Mouse (Mus musculus) MN1 (cell line): ENCODE data around the gene Lrrc63.

Experiments
- DNase-seq: peaks from one replicate; pipeline ENCODE4 v3.0.0-alpha.2; 2016; ENCODE audit warnings: low spot score

Gene Lrrc63

DNA sequence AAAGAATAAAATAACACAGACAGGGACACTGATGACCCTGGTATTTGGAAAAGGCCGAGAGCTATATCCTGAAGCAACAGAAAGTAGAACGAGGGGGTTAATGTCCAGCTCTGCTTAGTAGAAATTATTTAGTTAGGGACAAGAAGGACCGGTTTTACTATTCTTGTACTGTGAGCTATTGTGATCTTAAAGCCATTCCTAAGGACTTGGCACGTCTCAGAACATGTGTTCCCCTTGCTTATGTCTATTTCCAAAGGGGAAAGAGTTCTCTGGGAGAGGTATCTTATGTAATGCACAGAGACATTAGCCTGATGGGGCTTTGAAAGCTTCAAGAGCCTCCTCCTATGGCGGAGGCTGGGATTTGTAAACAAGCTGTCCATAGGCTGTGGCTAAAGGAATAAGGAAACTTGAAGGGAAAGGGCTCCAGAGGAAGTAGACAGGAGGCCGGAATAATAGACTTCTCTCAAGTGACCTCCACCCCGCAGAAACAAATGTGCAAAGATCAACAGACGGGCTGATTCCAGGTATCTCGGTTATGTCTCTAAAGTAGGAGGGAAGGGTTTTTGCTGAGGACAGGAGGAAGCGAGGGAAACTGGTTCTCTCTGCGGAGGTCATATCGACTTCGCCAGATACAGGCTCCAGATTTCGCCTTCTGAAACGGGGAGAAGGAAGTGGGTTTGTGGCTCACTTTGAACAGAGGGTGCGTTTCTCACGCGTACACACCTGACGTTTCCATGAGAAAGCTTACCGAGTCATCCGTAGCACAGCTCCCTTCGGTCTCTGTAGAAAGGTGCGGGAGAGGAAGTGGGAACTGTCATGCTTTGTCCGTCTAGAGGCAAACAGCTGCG is 5.7 kb upstream of the Lrrc63 start:
- DNase-seq: no peak

DNA sequence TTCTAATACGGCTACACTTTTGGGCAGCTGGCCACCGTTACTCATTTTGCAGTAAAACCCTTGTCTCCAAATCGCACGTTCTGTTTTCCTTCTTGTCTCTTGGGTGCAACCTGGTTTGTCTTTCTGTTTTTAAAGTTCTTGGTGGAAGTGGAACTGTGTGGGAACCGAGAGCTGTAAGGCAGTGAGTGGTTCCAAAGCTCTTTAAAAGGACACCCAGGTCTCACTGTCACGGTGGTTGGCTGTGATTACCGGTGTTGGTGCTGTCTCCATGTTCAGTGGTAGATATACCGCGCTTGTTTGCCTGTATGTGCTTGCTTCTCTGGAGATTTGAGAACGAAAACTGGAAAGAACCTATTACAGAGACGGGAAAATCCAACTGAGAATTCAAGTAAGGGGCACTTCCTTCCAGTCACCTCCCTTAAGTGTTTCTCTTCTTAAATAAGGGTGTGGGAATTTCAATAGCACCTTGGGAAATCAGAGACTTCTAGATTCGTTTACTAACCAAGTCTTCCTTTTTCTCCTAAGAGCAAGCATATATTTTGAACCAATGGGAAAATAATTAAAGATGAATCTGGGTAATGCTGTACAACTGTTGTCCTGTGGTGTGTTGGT is 749 bp upstream of the Lrrc63 start:
- no peak for DNase-seq

DNA sequence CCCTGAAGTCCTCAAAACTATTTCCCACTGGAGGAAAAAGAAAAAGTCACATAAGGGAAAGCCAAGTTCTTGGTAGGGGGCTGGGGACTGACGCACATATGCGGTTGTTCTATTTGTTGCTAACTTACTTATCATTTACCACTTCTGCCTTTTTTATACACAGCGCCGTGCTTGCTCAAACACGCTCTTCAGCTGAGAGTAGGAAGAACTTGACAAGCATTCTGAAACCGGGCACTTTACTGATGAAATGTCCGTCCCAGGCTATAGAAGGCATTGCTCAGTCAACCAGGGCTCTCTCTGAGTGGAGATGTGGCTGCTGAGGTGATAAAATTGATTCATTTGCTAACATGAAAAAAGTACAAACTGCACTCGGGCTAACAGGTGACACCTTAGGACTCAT is 9.0 kb downstream of the Lrrc63 start:
- DNase-seq: no peak

DNA sequence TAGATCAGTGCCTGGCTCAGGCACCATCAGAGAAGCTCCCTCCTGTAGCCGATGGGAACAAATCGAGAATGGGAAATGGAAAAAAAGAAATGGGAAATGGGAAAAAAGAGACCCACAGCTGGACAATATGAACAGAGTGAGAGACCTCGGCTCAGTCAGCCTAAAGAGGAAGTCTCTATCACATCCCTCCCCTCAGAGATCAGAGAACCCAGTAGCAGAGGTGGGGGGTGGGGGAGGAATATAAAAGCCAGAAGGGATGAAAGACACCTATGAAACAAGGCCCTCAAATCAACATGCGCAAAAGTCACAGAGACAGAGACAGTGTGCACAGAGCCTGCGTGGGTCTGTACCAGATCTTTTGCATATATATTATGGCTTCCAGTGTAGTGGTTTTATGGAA is 27.7 kb downstream of the Lrrc63 start:
- DNase-seq: no peak

DNA sequence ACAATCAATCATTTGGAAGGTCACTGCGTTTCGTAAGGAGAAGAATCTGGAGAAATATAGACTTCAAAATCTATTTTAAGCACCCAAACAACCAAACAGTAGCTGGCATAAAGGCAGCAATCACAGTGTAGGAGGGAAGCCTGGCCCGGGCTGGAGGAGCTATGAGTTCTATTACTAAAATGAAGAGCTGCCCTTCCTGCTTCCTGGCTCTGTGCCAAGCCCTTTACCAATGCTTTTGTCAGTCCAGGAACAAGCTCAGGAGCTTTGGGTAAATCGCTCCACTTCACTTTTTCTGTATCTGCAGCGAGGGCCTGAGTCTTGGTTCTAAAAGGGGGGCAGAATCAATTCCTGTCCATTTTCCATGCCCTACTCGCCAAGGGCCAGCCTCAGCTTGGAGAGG is 52.7 kb downstream of the Lrrc63 start:
- DNase-seq: no peak

DNA sequence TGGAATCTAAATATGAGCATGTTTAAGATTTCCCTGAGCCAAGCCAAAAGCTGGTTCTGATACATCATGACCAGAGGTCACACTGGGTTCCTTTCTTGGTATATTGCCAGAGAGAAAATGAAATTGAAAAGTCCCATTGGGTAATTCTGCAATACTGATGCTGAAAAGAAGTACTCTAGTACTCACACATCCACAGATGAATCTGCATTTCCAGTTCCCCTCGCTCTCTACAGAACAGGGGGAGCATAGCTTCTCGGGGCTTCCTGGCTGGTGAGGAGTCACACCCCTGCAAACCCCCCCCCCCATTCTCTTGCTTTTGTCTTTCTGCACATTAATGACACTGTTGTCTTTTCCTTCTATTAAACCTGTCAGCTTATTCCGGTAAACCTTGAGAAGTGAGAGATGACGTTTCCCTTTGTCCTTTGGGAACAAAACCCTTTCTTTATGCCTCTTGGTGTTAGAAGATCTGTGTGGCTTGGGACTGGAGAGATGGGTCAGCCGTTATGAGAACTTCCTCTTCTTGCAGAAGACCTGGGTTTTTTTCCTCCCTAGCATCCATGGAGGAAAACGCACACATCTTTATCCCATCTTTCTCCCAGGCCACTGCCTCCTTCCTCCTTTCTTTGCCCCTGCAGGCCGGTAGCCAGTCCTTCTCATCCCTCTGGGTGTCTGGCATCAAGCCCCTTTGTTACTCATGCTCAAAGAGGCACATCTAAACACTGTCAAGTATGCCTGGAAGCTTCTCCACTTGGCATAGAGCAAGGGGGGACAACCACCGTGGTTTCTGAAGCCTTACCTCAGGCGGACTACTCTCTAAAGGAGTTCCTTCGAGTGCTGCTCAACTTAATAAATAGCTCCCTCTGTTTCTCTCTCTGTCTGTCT is 55.1 kb downstream of the Lrrc63 start:
- DNase-seq: no peak

DNA sequence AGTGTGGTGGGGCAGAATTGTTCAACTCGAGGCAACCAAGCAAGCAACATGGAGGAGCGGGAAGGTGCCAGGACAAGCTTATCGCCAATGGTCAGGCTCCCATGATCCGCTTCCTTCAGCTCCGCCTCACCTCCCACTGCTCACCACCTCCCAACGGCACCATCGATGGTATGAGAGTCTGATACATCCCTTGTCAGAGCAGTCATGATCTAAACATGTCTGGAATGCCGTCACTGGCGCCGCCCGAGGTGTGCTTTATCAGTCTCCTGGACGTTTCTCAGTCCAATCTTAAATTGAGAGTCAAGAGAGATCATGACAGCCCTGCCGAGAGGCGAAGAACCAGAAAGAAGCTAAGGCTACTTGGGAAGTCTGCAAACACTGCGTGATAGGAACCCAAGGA is 59.6 kb downstream of the Lrrc63 start:
- DNase-seq: no peak

DNA sequence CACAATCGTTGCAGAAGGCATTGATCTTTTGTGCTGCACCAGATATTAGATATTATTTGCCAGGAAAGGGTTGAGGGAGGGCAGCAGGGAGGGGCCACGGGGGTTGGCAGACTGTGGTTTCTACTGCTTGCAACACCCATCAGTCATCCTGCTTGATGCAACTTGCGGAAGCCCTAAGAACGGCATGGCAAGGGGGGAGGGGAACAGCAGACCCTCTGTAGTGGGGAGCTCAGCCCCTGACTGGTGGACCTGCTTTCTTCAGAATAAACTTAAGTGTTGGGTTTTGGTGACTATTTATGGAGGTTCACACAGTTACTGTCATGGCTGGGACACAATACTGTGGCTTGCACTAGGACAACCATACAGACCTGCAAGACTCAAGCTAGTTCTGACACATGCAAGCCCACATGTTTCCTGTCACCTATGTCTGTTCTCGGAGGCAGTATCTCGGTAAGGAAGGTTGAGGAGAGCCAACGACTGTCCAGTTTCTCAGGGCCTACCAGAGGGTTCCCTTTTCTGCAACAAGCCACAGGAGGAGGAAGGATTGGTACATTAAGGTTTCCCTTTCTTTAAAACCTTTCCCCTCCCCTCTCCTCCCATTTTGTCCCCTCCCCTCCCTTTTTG is 61.2 kb downstream of the Lrrc63 start:
- DNase-seq: no peak

DNA sequence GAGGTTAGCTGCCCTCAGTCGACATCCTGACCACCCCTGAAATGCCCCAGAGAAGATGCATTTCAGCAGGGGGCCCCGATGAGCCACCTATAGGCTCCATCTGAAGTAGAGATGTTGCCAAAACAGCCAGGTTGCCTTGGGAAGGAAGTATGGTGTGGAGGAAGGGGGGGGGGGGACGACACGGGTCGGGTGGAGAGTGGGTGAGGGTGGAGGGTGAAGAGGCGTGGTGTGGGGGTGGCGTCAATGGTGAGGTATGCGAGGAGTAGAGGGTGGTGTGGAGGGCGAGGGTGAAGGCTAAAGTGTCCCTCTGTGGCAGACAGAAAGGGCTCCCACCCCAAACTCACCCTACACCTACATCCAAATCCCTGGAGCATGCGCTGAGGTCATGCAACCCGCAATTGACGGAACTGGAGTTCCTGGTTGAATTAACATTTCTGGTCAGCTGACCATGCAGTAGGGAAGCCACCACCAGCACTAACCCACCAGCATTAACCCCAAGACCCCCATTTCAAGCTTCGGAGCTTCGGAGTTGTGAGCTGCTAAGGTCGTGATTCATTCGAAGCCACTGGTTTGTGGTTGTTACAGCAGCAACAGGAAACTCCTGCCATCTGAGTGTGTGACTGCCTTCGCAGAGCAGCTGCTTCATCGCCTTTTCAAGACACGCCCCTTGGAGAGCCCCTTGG is 62.1 kb downstream of the Lrrc63 start:
- DNase-seq: no peak

DNA sequence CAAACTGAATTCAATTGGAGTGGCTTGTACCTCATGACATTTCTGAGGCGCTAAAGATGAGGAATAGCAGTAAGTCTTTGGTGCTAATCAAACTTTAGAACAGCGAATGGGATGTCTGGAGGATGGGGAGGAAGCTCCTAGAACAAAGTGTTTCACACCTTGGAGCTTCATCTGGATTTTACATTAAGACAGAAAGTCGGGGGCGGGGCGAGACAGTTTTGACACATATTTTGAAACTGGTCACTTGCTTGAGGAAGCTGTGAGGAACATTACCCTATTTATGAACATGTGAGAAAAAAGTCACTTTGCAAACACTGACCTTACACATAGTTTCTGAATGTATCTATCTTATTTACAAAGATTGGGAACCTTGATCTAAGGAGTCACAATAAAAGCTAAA is 65.5 kb downstream of the Lrrc63 start:
- DNase-seq: no peak

DNA sequence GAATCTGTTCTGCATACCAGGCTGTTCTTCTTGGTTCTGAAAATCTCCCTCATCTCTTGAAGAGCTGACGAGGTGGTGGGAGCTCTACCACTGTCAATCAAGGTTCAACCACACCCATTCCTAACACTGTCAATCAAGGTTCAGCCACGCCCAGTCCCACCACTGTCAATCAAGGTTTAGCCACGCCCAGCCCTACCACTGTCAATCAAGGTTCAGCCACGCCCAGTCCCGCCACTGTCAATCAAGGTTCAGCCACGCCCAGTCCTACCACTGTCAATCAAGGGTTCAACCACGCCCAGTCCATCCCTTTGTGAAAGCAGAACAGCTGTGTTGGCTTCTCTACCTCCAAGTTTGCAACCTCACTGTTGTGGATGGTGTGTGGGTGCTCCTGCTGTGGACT is 66.2 kb downstream of the Lrrc63 start:
- DNase-seq: no peak

DNA sequence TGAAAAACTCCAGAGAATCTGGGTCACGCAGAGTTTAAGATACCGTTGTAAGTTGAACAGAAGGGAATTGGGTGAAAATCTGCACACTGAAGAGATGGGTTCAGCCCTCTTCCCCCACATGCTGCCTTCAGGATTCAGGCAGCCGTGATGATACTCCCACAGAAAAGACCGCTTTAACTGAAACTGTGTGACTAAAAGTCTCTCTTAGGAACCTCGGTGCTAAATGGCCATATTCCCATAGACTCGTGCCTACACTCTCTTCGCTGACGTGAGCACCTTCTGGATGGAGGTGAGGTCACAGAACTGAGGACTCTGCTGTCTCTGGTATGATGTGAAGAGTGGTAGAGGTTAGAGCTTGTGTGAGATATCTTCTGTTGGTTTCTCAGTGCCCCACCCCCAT is 66.7 kb downstream of the Lrrc63 start:
- DNase-seq: no peak

DNA sequence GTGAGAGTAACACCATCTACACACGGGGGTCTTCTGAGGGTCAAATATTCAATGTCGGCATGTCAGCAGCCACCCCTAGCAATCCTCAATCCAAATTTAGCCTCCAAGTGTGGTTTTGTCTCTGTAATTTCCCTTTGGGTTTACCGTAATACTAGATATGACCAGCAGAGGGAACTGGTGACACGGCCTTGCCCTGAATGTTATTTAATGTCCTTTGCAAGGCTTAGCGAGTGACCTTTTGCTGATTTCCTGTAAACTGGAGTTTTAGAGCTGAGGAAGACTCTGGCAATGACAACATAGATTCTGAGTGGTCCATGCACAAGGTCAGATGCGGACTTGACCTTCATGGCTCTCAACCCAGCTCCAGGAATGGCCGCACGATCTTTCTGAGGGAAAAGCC is 70.1 kb downstream of the Lrrc63 start:
- DNase-seq: peak; percentile 44

DNA sequence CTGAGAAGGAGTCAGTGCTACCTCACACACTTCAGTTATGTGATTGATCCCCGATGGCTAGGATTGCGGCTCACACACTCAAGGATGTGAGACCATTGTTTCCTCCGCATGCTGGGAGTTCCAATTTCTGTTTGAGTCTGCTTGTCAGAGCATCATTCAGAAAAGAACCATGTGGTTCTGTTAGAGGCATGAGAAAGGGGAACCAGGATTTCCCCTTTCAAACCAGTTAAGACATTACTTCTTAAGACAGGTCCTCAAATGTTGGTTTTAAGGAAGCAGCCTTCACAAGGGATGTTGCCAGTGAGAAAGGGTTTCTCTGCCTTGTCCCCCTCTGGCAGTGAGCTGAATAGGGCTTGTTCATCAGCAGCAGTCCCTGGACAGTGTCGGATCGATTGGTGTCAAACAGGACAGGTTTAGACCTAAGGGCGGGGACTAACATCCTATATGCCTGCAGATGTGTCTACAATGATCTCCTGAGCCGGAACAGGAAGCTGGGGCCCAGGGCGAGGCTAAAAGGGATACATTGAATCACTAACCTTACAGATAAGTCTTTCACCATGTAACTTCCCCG is 73.7 kb downstream of the Lrrc63 start:
- DNase-seq: no peak

DNA sequence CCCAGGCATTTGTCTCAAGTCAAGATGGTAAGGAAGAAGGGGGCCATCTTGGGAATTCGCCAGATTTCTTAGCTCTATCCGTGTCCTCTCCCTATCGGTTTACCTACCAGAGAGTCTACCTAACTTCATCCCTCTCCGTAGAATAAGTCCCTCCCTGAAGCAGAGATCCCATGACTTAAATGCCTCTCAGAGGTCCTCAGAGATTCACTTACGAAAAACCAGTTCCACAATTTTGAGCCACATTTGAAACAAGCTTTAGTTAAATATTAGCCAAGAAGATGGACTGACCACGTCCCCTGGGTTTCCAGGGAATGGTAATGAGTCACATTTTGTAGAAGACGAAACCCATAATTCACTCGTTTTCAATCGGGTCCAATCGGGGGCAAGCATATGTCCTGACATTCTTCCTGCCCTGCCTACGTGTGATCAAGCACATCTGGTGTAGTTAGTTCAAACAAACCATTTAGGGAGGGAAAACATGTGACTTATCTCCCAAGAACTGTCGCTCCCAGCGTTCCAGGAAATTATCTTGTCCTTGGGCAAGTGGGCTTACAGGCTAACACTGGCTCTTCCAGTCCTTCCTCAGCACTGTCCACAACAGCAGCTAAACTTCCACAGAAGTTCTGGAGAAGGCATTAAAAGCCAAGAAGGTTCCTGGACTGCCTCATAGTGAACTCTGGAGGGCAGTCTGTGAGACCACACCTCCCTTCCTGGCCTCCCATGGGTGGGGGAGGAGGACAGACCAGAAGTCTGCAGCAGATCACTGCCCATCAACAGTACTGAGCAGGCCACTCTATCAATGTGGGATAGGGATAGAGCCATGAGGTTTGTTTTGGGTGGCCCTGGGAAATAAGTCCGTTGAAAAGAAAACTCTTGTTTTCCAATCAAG is 76.0 kb downstream of the Lrrc63 start:
- DNase-seq: no peak

DNA sequence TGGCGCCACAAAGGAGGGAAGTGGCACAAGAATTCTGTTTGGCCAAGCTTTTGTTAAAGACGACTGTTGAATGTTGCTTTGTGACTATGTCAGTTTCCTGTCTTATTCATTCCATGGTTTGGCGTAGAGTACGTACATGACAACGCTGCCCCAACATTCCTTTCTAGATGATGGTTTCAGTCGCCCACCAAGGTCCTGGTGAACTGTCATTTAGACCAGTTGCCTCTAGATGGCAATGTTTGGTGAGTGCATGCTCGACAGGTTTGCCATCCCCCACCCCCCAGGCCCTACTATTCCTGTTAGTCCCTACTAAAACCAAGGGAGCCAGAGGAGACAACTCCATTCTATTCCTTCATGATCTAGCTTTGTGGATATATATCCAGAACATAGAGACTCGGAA is 78.2 kb downstream of the Lrrc63 start:
- no peak for DNase-seq

DNA sequence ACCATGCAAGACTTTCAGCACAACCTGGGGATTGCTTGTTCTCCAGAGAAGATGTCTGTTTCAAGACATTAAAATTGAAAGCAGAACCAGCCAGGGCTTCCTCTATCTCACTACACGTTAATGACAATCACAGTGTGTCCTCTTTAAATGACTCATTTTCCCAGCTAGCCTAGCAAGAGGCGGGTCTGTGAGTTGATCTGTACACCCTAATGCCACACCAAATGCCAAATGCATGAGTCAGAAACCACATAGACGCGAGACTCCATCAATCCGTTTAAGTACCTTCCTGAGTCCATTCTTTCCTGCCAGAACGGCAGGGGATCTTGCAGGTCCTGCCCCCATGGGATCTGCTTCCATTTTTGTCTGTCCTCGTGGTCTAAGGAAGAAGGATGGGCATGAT is 85.5 kb downstream of the Lrrc63 start:
- no peak for DNase-seq

DNA sequence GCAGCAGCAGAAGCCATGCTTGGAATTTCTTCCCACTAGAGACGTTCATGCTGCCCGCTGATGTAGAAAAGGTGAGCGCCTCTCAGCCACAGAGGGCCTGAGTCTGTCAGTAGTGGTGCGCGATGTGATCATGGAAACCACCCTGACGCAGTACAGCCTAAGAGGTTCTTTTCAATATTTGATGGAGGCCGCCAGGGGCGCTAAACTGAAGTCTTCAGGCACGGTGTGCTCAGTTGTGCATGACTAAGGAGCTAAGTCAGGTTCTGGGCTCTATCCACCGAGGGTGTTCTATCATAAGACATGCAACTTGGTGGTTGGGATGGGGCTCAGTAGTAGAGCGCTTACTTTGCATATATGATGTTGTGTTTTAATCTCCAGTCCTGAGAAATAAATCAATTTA is 95.2 kb downstream of the Lrrc63 start:
- no peak for DNase-seq
